Mouse (Mus musculus) c-Kit-positive CD71-positive TER-119-negative erythroid progenitor cells, embryonic 14.5 days (primary cell): ENCODE data around the gene Plekhd1.

Source experiments
- DNase-seq: peaks from one replicate; pipeline ENCODE4 v3.0.0-alpha.2; 2013; ENCODE audit warnings: low read depth

The Plekhd1 gene

DNA sequence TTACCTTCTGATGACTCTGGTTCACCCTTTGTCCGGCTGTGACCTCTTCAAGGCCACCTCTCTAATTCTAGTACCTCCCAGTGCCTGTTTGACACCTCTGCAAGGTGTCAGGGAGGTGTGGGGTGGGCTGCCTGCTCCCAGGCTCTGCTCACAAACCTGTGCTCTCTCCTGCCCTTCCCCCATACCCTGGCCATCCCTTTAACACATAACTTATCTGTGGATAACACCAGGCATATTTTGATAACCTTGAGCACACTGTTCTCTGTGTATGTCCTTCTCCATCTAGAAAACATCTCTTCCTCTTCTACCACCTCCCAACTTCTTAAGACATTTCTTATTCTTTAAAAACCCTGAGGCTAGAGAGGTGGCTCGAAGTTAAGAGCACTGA lies 6.7 kb downstream of the Plekhd1 start:
- DNase-seq, result peak; percentile 51

DNA sequence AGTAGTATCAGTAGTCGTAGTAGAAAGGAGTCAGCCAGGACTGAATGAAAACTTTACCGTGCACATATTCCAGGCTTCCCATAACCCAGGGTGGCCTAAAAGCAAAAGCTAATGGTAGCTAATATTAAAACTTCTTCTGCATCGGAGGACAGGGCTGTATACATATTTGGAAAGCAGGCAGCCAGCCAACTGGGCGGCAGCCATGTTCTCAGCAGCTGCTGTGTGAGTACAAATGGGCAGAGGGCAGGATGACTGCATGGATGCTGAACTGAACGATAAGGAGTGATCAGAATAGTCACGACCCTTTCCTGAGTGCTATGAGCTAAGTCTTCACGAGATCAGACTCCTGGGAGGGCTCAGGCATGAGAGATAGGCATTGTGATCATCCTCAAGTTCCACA lies 8.9 kb downstream of the Plekhd1 start:
- DNase-seq, result no peak

DNA sequence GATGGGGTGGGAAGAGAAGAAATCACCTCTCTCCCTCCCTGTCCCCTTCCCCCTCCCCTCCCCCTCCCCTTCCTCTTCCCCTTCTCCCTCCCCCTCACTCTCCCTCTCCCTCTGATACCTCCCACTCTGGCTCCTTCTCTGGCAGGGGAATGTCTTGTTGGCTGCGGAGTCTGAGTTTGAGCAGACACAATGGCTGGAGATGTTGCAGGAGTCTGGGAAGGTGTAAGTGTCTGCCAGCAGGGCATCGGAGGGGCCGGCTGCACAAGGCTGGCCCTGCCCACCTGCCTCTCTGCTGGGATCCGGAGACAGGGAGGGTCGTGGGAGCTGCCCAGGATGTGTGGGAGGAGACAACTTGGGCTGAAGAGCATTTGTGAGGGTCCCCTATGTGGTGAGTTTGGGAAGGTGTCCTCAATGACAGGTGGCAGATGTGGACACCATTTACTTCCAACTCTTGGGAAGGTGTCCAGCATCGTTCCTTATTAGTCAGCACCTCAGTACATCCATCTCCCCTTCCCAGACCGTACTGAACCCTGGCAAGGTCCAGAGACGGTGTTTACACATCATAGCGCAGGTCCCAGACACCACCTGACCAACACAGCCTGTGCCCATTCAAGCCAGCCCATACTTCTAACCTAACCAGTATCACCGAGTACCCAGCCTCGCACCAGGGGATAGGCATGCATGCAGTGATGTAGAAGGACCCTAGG lies 14.0 kb downstream of the Plekhd1 start:
- DNase-seq, result no peak

DNA sequence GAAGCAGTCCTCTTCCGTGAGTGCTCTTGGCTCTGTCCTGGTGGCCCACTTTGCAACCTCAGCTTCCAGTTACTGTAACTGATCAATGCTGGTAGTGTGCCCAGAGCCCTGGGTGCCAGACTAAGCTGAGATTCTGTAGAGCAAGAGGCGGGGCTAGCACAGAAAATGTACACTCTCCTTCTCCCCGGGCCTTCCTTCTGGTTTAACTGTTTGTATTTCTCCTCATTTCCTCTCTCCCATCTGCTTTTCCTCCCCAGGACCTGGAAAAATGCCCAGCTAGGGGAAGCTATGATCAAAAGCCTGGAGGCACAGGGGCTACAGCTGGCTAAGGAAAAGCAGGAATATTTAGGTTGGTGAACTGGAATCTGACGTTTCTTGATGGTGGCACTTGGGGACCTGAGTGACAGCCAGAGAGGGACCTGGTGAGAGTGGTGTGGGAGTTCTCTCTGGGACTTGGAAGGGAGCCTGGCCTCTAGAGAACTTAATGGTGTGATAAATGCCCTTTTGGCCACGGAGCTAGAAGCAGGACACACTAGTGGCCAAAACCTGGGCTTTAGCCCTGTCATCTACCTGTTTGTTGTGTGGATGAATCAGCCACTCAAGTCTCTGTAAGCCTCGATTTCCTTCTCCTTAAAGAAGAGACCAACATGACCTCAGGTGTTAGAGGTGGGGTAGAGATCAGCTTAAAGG lies 14.7 kb downstream of the Plekhd1 start:
- no peak for DNase-seq

DNA sequence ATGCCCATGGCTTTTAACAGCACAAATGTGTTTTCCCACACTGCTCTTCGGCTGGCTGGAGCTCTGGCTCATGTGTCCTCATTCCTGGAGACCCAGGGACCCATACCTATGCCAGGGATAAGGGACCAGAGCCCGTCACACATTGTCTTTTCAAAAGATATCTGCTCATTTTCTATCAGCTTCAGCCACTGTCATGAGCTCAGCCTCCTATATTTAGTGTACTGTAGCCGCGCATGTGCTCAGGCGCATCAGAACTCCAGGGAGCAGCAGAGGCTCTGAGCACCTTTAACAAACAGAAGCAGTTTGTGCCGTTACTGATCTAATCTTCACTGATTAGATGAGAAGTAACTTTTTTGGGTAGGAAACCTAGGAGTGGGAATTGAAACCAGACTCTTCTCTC lies 23.5 kb downstream of the Plekhd1 start:
- no peak for DNase-seq

DNA sequence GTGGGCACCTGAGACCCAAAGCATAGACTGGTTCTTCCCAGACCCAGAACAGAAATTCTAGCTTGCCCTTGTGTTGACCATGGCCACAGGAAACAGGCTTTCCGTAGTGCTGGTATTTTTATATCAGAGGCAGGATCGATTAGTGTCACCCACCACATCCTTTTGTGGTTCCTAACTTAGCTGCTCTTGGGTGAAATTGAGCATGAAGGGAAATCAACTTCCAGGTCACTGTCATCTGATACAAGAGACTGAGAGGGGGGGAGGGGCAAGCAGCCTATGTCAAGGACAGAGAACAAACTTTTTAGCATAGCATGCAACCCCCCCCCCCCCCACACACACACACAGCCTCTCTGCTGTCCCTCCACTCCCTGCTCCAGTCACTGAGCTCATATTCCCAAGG lies 26.8 kb downstream of the Plekhd1 start:
- no peak for DNase-seq

DNA sequence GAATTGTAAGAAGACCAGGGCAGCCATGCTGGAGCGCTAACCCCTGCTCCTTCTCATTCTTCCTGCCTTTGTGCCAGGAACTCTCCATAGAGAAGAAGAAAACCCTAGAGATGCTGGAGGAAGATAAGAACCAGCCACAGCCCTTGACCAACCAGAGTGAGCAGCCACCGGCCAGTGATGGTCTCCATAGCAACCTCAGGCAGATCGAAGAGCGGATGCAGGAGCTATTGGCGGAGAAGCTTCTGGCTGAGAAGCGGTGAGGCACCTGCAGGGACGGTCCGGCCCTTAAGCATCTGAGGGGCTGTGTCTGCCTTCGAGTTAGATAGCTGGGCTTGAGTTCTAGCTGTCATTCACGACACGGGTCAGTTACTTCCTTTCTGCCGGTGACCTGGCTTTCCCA lies 28.1 kb downstream of the Plekhd1 start:
- DNase-seq, result no peak

DNA sequence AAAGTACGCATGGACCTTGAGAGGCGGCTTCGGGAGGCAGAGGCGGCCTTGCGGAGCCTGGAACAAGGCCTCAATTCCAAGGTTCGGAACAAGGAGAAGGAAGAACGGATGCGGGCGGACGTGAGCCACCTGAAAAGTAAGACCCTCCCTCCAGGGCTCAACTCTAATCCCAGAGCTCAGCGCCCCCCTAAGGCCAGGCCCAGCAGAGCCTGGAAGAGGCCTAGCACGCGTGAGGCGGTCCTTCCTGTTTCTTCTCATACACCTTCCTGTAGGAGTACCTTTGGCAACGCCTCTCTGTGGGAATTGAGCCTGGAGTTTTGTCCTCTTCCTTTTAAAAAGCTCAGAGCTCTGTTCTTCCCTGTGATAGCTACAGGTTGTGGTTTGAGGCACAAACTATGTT lies 29.1 kb downstream of the Plekhd1 start:
- no peak for DNase-seq

DNA sequence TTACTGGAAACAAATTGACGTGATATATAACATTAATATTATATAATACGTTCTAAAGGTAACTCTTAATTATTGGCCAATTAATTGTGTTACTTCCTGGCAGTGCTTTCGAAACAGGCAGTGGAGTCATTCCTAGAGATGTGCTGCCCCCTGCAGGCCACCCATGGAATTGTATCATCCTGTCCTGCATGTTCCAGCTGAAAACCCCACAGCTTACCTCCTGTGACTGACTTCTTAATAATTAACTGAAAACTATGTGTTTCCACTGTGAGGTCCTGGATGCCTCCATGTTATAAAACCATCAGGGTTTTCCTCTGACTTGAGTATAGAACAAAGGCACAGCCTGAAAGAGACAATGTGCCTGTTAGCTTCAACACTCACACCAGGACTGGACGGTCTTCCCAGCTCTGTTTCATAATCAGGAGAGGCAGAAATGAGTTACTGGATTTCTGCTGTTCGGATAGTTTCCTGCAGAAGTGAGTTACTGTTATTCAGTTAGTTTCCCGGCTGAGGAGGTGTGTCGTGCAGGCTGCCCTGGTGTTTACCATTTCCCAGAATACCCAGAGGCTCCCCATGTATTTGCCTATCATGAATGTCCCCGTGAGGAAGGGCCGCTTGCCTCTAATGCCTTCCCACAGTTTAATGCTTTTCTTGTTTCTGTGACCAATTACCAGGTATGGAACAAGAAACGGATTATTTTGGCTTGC lies 32.6 kb downstream of the Plekhd1 start:
- DNase-seq, result peak; percentile 65

DNA sequence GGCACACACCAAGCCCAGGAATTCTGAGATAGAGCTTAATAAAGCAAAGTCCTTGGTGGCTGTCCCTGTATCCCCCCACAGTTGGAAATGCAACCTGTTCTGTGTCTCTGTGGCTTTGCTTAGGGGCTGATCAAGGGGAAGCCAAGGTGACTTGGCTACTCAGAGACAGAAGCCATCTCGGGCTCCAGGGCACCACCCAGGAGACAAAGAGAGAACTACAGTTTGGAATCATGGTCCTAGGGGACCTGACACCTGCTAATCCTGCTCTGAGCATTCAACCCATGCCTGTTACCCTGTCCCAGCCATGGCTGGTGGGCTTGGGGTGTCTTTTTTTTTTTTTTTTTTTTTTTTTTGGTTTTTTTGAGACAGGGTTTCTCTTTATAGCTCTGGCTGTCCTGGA lies 35.8 kb downstream of the Plekhd1 start:
- no peak for DNase-seq

DNA sequence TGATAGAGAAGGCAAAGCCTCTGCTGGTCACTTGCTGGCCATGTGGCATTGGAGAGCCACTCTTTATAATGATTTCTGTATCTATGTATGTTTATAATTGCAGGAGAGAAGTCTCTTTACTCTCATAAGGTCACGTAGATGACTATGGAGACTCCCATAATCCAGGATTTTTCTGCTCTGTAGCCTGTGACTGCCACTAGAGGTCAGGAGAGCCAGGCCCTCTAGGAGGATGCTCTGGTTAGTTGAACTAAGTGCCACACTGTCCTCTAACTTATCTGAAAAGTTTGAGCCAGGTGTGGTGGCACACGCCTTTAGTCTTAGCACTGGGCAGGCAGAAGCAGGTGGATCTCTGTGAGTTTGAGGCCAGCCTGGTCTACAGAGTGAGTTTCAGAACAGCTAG lies 36.4 kb downstream of the Plekhd1 start:
- no peak for DNase-seq

DNA sequence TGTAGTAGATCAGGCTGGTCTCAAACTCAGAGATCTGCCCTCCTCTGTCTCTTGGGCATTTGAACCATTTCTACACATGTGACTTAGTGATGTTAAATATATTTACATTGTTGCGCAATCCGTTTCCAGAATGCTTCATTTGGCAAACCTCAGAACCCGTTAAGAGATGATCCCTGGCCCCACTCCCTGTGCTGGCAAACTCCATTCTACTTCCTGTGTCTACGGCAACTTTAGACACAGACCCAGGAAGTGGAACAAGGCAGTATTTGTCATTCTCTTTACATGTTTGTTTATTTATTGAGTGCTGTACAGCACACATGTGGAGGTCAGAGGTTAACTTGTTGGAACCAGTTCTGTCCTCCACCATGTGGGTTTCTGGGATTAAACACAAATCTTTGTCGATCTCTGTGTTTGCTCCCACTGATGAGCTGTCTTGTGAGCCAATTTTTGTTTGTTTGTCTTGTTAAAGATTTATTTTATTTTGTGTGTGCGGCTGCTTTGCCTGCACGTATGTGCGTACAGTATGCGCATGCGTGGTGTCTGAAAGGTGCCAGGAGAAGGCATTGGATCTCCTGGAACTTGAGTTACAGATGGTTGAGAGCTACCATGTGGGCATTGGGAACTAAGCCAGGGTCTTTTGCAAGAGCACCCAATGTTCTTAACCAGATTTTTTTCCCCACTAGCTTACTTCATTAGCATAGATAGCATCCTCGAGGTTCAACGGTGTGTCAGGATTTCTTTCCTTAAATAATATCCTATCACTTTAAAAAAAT lies 37.6 kb downstream of the Plekhd1 start:
- no peak for DNase-seq

DNA sequence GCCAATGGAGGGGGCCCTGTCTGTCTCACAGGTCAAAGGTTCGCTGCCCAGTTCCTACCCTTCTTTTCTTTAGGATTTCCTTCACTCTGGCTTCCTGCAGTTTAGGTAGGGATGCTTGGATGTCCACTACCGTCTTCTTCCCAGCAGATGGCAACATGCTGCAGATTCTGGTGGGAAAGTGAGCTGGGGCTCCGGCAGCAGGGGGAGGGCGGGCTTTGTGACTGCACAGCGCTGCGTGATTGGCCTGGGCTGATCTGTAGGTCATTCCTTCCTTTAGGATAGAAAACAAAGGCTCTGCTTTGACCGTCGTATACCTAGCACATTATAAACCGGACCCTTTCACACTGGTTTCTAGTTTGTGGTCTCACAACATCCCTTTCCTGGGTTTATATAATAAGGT lies 38.2 kb downstream of the Plekhd1 start:
- no peak for DNase-seq

DNA sequence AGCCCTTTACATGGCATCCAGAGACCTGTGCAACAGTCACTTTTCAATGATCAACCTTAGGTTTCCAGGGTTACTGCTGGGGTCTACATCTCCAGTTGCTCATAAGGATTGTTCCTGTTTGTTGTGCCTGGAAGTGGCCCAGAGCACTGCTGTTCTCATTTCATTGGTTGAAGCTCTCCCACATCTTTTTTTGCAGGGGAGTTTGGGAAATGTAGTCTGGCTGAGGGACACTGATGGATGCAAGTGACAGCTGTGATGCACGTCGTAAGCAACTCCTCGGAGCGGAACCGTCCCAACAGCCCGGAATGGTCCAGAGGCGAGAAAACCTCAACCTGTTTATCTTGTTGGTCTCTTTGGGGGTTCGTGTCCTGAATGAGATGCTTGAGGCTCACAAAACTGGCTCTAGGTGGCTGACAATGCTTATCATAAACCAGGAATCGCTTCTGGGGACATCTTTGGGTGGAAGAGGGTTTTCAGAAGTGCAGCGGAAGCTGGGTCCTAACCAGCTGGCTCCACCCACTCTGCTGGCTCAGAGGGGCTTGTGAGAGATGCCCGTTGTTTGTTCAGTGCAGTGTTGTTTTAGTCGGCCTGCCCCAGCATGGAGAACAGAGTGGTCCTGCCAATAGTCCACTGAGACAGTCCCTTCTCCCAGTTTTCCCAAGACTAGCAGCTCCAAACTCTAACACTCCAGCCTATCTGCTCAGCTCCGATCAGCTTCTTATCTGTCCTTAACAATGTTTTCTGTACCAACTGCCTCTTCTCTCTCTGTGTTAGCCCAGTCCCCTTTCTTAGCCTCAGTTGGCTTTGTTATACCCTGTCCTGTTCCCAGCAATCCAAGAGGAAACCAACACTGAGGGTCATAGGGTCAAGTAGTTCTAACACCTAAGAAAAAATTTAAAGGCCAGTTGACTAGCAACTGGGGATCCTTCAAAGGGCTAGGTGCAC lies 42.4 kb downstream of the Plekhd1 start:
- DNase-seq, result no peak

DNA sequence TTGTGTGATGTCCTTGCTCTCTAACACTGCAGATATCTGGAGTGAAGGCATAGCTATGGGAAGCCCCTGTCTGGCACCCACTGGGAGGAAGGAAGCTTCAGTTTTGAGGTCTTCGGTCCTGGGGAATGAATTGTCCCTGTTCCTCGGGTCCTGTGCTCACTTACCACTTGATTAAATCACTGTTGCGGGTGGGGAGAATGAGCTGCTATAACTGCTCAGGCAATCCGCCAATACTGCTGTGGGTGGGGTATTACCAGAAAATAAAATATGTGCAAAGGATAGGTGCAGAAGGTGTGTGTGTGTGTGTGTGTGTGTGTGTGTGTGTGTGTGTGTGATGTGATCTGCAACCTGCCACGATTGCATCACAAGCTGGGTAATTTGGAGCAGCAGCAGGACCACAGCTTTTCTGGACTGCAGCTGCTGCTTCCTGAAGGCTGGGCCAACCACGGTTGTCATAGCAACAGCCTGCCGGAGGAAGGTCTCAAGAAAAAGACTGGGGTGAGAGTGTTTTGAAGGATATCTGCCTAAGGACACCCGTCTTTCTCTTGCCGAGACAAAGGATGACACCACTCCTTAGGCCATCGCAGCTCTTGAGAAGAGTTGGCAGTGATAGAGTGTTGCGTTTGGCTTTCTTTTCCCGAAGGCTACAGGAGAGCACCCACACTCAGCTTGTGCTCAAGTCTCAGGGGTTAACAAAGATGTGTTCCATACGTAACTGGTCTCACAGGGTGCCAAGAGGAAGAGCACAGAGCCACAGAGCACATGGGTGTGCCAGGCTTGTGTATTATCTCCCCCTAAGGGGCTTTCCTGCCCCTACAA lies 44.3 kb downstream of the Plekhd1 start:
- DNase-seq, result no peak

DNA sequence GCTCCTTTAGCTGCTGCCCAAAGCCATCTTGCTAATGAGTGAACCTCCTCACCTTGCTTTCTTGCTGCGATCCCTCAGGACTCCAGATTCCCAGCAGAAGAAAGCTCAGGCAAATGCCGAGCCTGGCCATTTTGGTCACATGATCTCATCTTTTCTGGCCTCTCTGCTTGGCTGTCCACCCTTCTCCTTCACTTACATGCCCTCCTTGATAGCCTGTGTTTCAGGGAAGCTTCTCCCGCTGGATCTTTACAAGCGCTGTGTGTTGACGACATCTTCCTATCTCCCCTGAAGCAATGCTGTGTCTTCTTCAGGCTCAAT lies 44.9 kb downstream of the Plekhd1 start:
- no peak for DNase-seq

DNA sequence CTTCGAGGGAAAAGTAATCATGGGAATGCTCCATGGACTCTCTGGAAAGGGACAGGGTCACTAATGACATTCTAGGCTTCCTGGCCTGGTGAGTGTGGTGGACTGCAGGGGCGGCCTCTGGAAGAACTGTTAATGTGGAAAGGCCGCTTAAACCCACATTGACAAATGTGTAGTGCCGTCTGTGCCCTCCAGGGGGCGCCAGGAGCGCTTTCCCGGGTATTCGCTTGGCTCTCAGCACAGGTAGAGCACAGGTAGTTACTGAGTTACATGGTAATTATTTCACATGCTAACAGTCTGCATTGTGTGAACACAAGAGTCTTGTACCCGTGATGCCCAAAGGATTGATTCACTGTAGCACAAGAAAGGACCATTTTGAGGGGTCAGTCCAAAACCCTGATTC lies 47.1 kb downstream of the Plekhd1 start:
- no peak for DNase-seq

DNA sequence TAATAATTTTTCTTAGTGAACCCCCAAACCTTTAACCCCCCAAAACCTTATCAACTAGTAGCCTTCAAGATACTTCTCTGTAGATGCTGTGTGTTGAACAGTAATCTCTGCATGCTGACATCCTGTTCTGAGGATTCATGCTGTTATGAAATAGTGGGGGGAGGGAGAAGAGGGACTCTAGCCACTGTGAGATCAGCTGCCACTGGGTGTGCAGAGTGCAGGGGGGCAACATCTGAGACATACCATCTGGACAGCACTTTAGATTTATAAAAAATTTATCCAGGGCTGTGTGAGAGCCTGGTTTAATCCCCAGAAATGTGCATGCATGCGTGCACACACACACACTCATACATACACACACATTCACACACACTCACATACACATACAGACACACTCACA lies 52.2 kb downstream of the Plekhd1 start:
- DNase-seq, result no peak

DNA sequence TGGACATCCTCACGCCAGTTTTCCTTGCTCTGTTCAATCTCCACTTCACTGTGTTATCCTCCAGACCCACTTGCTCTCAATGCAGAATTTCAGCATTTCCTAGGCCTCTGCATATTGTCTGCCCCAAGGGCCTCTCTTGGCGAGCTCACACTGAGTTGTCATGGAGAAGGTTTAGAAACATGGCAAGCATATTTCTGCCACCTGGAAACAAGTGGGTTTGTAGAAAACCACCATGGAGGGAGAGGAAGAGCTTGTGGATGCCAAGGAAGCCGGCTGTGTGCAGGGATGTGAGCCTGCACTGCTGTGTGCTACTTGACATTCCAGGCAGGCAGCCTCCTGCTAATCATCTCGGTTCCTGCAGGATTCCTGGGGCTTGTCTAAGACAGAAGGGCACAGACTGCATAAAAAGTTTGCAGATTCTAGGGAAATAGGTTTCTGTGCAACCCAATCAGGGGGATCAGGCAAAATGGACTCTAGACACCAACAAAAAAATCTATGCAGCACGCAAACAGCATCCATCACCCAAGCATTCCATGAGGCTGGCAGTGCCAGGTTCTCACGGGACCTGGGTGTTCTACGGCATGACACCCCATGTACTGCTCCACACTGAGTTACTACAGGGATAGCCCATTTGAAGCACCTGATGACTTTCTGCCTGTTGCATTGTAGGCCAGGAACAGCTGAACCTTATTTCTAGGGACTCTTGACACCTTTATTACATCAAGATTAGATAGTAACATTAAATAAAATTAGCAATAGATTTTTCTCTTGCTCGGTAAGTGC lies 53.8 kb downstream of the Plekhd1 start:
- DNase-seq, result no peak

DNA sequence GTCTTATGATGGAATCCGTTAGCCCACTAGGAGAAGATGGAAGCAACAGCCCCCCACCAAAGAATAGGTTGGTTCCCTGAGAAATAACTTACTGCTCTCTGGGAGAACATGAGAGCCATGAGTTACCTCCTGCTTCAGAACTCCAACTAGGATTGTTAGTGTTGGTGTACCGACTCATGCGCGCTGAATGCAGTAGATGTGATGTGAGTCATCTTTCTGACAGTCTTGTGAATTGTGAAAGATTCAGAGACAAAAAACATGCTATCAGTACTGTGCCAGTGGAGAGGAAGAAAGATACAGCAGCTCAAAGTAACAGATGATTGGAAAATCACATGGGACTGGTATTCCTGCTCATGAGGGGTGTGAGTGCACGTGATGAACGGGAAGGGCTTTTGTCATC lies 59.2 kb downstream of the Plekhd1 start:
- no peak for DNase-seq
